ENCODE assay signal across 18 mouse cellular contexts in the genomic region with DNA sequence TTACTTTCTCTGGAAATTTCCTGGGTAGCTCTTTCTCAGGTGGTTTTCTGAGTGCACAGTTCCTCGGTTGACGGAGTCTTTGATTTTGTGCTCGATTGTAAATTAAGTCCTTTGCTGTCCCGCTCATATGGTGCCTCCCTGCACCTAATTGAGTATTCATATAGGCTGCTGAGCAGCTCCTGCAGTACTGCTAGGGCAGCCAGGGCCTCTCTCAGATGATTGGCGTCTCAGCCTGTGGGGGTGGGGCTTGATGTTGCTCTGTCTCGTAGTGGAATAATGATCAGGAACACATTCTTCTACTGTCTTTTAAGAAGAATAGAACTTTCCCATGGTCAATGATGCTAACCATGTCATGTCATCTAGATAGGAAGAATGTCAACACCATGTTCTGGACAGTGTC. TPM values are rescaled to one million over a fixed set of nuclear protein-coding genes. Genes with fewer than 3 reads are reported as not detected.
DNase-seq lines count a peak whose midpoint lies in the region; ATAC-seq lines count a peak whose summit lies in the region.
"Had no signal": no experiment of that assay in that cellular context is flagged by ENCODE, and none has a peak within 500 bp of the region (broad histone marks: within the 10 kb centered on the region; RNA-seq: fewer than 3 reads in every experiment).

No protein-coding gene starts in this region.

- no peaks in the 10 kb centered on the region for H3K36me3 ChIP-seq in forebrain, embryonic 14.5 days (ENCODE audit: control insufficient read depth, insufficient read depth, low read length)
- no peaks in the 10 kb centered on the region for H3K36me3 ChIP-seq in forebrain, embryonic 15.5 days
- no peaks in the 10 kb centered on the region for H3K36me3 ChIP-seq in midbrain, embryonic 13.5 days
- H3K36me3 ChIP-seq in midbrain, embryonic 10.5 days: no peaks in the 10 kb centered on the region
- no peaks in the 10 kb centered on the region for H3K36me3 ChIP-seq in midbrain, embryonic 15.5 days (replicated peaks)
- H3K36me3 ChIP-seq: embryonic facial prominence, embryonic 12.5 days; heart, embryonic 13.5 days; hindbrain, embryonic 15.5 days had no signal

- 0 out of 2 replicates have a peak, but pooled peaks cover 3% of the 10 kb centered on the region for H3K27me3 ChIP-seq in forebrain, embryonic 14.5 days (replicated peaks; ENCODE audit: control insufficient read depth, insufficient read depth, low read length)
- no peaks in the 10 kb centered on the region for H3K27me3 ChIP-seq in forebrain, embryonic 15.5 days
- peaks cover 11% of the 10 kb centered on the region for H3K27me3 ChIP-seq in midbrain, embryonic 13.5 days
- peaks cover 49% of the 10 kb centered on the region for H3K27me3 ChIP-seq in midbrain, embryonic 10.5 days (ENCODE audit: low read depth, poor library complexity, severe bottlenecking)
- no peaks in the 10 kb centered on the region for H3K27me3 ChIP-seq in midbrain, embryonic 15.5 days (replicated peaks)

- WGBS in forebrain, embryonic 14.5 days: 16% methylated on average over 6 of the region's 6 CpGs
- 23% methylated on average over 6 of the region's 6 CpGs for WGBS in forebrain, embryonic 15.5 days
- WGBS in midbrain, embryonic 13.5 days: 46% methylated on average over 6 of the region's 6 CpGs
- 79% methylated on average over 6 of the region's 6 CpGs for WGBS in midbrain, embryonic 10.5 days
- 32% methylated on average over 6 of the region's 6 CpGs for whole genome bisulfite sequencing in midbrain, embryonic 15.5 days

- DNase-seq in forebrain, embryonic 14.5 days (ENCODE audit: low spot score): peak; percentile 52
- no peak for DNase-seq in midbrain, embryonic 10.5 days (ENCODE audit: low spot score)
- DNase-seq in embryo, embryonic 11 days: no peak
- DNase-seq: adrenal gland, adult 2 months; adrenal gland, postnatal 25 days; cerebellum, adult 8-10 months; cerebellum, postnatal 14 days; gastrocnemius, postnatal 36 days; heart, adult 11 months; heart, postnatal 36 days had no signal

- ATAC-seq in forebrain, embryonic 14.5 days: no peak
- no peak for ATAC-seq in forebrain, embryonic 15.5 days (replicated peaks)
- peak; percentile 68 for ATAC-seq in midbrain, embryonic 13.5 days
- ATAC-seq in midbrain, embryonic 15.5 days (replicated peaks): no peak
- ATAC-seq: intestine, embryonic 16.5 days had no signal

- H3K4me3 ChIP-seq in forebrain, embryonic 14.5 days (ENCODE audit: low read depth, low read length): no peak overlapping the region
- H3K4me3 ChIP-seq in forebrain, embryonic 15.5 days: no peak overlapping the region
- H3K4me3 ChIP-seq in midbrain, embryonic 13.5 days (replicated peaks): no peak overlapping the region
- no peak overlapping the region for H3K4me3 ChIP-seq in midbrain, embryonic 10.5 days
- no peak overlapping the region for H3K4me3 ChIP-seq in midbrain, embryonic 15.5 days
- H3K4me3 ChIP-seq: embryonic facial prominence, embryonic 12.5 days; heart, embryonic 13.5 days; hindbrain, embryonic 15.5 days had no signal

- peaks cover 24% of the 10 kb centered on the region for H3K4me1 ChIP-seq in forebrain, embryonic 14.5 days (ENCODE audit: control insufficient read depth, insufficient read depth, low read length)
- H3K4me1 ChIP-seq in forebrain, embryonic 15.5 days: peaks cover 20% of the 10 kb centered on the region
- H3K4me1 ChIP-seq in midbrain, embryonic 13.5 days (replicated peaks): peaks cover 28% of the 10 kb centered on the region
- H3K4me1 ChIP-seq in midbrain, embryonic 10.5 days: peaks cover 33% of the 10 kb centered on the region
- peaks cover 23% of the 10 kb centered on the region for H3K4me1 ChIP-seq in midbrain, embryonic 15.5 days
- H3K4me1 ChIP-seq: embryonic facial prominence, embryonic 12.5 days; heart, embryonic 13.5 days had no signal

- H3K9me3 ChIP-seq in forebrain, embryonic 14.5 days (replicated peaks; ENCODE audit: control insufficient read depth, low read length): no peaks in the 10 kb centered on the region
- H3K9me3 ChIP-seq in forebrain, embryonic 15.5 days: no peaks in the 10 kb centered on the region
- no peaks in the 10 kb centered on the region for H3K9me3 ChIP-seq in midbrain, embryonic 13.5 days
- H3K9me3 ChIP-seq in midbrain, embryonic 10.5 days (replicated peaks): no peaks in the 10 kb centered on the region
- H3K9me3 ChIP-seq in midbrain, embryonic 15.5 days: no peaks in the 10 kb centered on the region
- H3K9me3 ChIP-seq: embryonic facial prominence, embryonic 12.5 days; heart, embryonic 13.5 days; hindbrain, embryonic 15.5 days had no signal

- H3K9ac ChIP-seq in forebrain, embryonic 14.5 days (ENCODE audit: low read length): no peak overlapping the region
- no peak overlapping the region for H3K9ac ChIP-seq in forebrain, embryonic 15.5 days (replicated peaks)
- no peak overlapping the region for H3K9ac ChIP-seq in midbrain, embryonic 13.5 days (replicated peaks)
- H3K9ac ChIP-seq in midbrain, embryonic 15.5 days: no peak overlapping the region
- H3K9ac ChIP-seq: embryonic facial prominence, embryonic 12.5 days; heart, embryonic 13.5 days; hindbrain, embryonic 15.5 days had no signal

- H3K4me2 ChIP-seq in forebrain, embryonic 14.5 days (ENCODE audit: low read length): no peak overlapping the region
- H3K4me2 ChIP-seq in forebrain, embryonic 15.5 days (replicated peaks): no peak overlapping the region
- no peak overlapping the region for H3K4me2 ChIP-seq in midbrain, embryonic 13.5 days (replicated peaks)
- H3K4me2 ChIP-seq in midbrain, embryonic 15.5 days: no peak overlapping the region
- H3K4me2 ChIP-seq: embryonic facial prominence, embryonic 12.5 days; heart, embryonic 13.5 days; hindbrain, embryonic 15.5 days had no signal

- H3K27ac ChIP-seq in forebrain, embryonic 14.5 days (ENCODE audit: low read depth, low read length): no peak overlapping the region
- no peak overlapping the region for H3K27ac ChIP-seq in forebrain, embryonic 15.5 days (replicated peaks)
- no peak overlapping the region for H3K27ac ChIP-seq in midbrain, embryonic 13.5 days
- H3K27ac ChIP-seq in midbrain, embryonic 10.5 days (replicated peaks): no peak overlapping the region
- H3K27ac ChIP-seq in midbrain, embryonic 15.5 days: peak overlapping the region; percentile 62; the same call in 1 of the 2 replicates
- H3K27ac ChIP-seq: embryonic facial prominence, embryonic 12.5 days; heart, embryonic 13.5 days; hindbrain, embryonic 15.5 days had no signal

RNA-seq across cellular contexts. Expression of a gene that starts 28.9 kb away (rescaled TPM):
- 1.4 and 1.5 TPM in 2 replicates for polyA plus RNA-seq in forebrain, embryonic 14.5 days (2014; fragmentation: Nextera tagmentation; extraction: Ambion mirVana)
- polyA plus RNA-seq in forebrain, embryonic 15.5 days (2015; fragmentation: Nextera tagmentation; extraction: Ambion mirVana): 0.70 and 1.3 TPM in 2 replicates
- 29.8 and 41.8 TPM in 2 replicates for polyA plus RNA-seq in midbrain, embryonic 13.5 days (2015; fragmentation: Nextera tagmentation; extraction: Ambion mirVana)
- 10.9 and 13.8 TPM in 2 replicates for polyA plus RNA-seq in midbrain, embryonic 10.5 days (2016; fragmentation: Nextera tagmentation; extraction: Ambion mirVana)
- polyA plus RNA-seq in midbrain, embryonic 15.5 days (2015; fragmentation: Nextera tagmentation; extraction: Ambion mirVana): 53.5 and 77.8 TPM in 2 replicates
- polyA plus RNA-seq: heart, embryonic 13.5 days; heart, postnatal 0 days; intestine, embryonic 16.5 days had no signal
